Mouse (Mus musculus) hindbrain, postnatal 0 days (tissue): ENCODE data around the gene Phf10. TPM values are rescaled to one million over a fixed set of nuclear protein-coding genes. Genes with fewer than 3 reads are reported as not detected.
"Not testable (repeated sequence)": the region's sequence is repeated elsewhere in the genome, so short reads cannot be mapped to it uniquely, and the experiment has no call there.

ENCODE experiments used
- ATAC-seq: fragments of 200-750 bp; cut with Nextera tagmentation; 2 replicates; pipeline ENCODE4 v1.8.0; 2017; ENCODE audit warnings: mild to moderate bottlenecking, moderate TSS enrichment, moderate library complexity
- DNase-seq: peaks from one replicate; pipeline ENCODE4 v3.0.0-alpha.2; 2015; ENCODE audit warnings: low spot score
- H3K27ac ChIP-seq: fragments of 300-500 bp; sonication (generic); 2 replicates; pipeline ENCODE4 v1.5.1; 2014; ENCODE audit warnings: mild to moderate bottlenecking
- H3K27me3 ChIP-seq: fragments of 300-500 bp; sonication (generic); 2 replicates; pipeline ENCODE4 v1.6.1; 2014; ENCODE audit warnings: low read length, mixed read lengths; ENCODE audit not compliant: insufficient read depth
- H3K36me3 ChIP-seq: fragments of 300-500 bp; sonication (generic); 2 replicates; pipeline ENCODE4 v1.6.1; 2014; ENCODE audit warnings: low read length, mixed read lengths; ENCODE audit not compliant: insufficient read depth
- H3K4me1 ChIP-seq: fragments of 300-500 bp; sonication (generic); 2 replicates; pipeline ENCODE4 v1.6.1; 2014; ENCODE audit warnings: antibody characterized with exemption, low read length, mixed read lengths; ENCODE audit not compliant: insufficient read depth
- H3K4me2 ChIP-seq: fragments of 300-500 bp; sonication (generic); 2 replicates; pipeline ENCODE4 v1.6.1; 2014; ENCODE audit warnings: low read depth, mild to moderate bottlenecking, low read length, moderate library complexity, mixed read lengths
- H3K4me3 ChIP-seq: fragments of 300-500 bp; sonication (generic); 2 replicates; pipeline ENCODE4 v1.5.1; 2014; ENCODE audit warnings: low read length
- H3K9ac ChIP-seq: fragments of 300-500 bp; sonication (generic); replicated peaks from 2 replicates; pipeline ENCODE4 v1.6.1; 2014; ENCODE audit warnings: mild to moderate bottlenecking, low read length, moderate library complexity, mixed read lengths
- H3K9me3 ChIP-seq: fragments of 300-500 bp; sonication (generic); 2 replicates; pipeline ENCODE4 v1.6.1; 2016; ENCODE audit warnings: low read length, mixed read lengths
- CTCF ChIP-seq: IDR thresholded peaks from 2 replicates; pipeline ENCODE4 v1.5.1; 2016; ENCODE audit warnings: antibody characterized with exemption, control low read depth, low read depth
- WGBS: fragments of 180-500 bp; shearing (Covaris S2); extraction: QIAGEN DNeasy Blood & Tissue Kit; methylation state at CpG from one replicate; pipeline ENCODE4 v1.1.7; 2014; 5-methylcytosine and 5-hydroxymethylcytosine counted together
- polyA plus RNA-seq: library from polyadenylated mRNA; unstranded; fragments of >200 nt; fragmentation: Nextera tagmentation; extraction: Ambion mirVana; gene quantifications from 2 replicates; pipeline ENCODE4 v1.2.1, GENCODE M21; 2015
- total RNA-seq: library from RNA; depleted of rRNA; stranded (reverse); fragments of >200 nt; gene quantifications from 2 replicates; pipeline ENCODE4 v1.2.3, GENCODE M21; 2014

Phf10 gene
- total and polyA plus RNA-seq, 2 experiments from 2014 or later = 12.5 to 35.4 TPM

- H3K9ac ChIP-seq, H3K36me3 ChIP-seq, H3K4me1 ChIP-seq, H3K27me3 ChIP-seq, ATAC-seq, H3K27ac ChIP-seq, H3K4me3 ChIP-seq, H3K4me2 ChIP-seq, H3K9me3 ChIP-seq, DNase-seq: not testable (repeated sequence)
- WGBS = 4% methylated on average over 4 of the region's 7 CpGs
These were observed 16.8 kb upstream of the Phf10 start for GRCm38 (mm10) chr17:14977718-14978361.

- WGBS = no CpG with 5 or more reads among the region's 6 CpGs
- H3K4me2 ChIP-seq, H3K27ac ChIP-seq, H3K27me3 ChIP-seq, H3K9me3 ChIP-seq, H3K36me3 ChIP-seq, DNase-seq, H3K4me3 ChIP-seq, H3K4me1 ChIP-seq, H3K9ac ChIP-seq, ATAC-seq: not testable (repeated sequence)
These were observed 7.4 kb upstream of the Phf10 start for GRCm38 (mm10) chr17:14968373-14968913.

GRCm38 (mm10) chr17:14961557-14962154 is 583 bp upstream of the Phf10 start:
- peak; percentile 93 for ATAC-seq
- H3K27ac ChIP-seq, H3K9ac ChIP-seq, H3K9me3 ChIP-seq, H3K4me2 ChIP-seq, H3K27me3 ChIP-seq, H3K4me1 ChIP-seq, DNase-seq, H3K4me3 ChIP-seq, H3K36me3 ChIP-seq: not testable (repeated sequence)
- no CpG with 5 or more reads among the region's 44 CpGs for WGBS

GRCm38 (mm10) chr17:14960520-14960919 is 553 bp downstream of the Phf10 start:
- no peak for TF ChIP-seq CTCF
- DNase-seq = no peak
- ATAC-seq = 0 out of 2 replicates have a peak, but pooled peaks have one; percentile 2

GRCm38 (mm10) chr17:14959979-14960378 is 1.1 kb downstream of the Phf10 start:
- ATAC-seq (no peak), DNase-seq (no peak)
- Histone ChIP-seq H3K27me3 (no peaks in the 10 kb centered on the region), H3K4me3 (peak overlapping the region; percentile 22), H3K27ac (no peak overlapping the region), H3K9me3 (no peaks in the 10 kb centered on the region), H3K4me1 (no peaks in the 10 kb centered on the region), H3K36me3 (no peaks in the 10 kb centered on the region), H3K9ac (no peak overlapping the region), H3K4me2 (peak overlapping the region; percentile 87)
- TF ChIP-seq CTCF = no peak
- 18% methylated on average over 3 of the region's 3 CpGs for WGBS

More at GRCm38 (mm10) chr17:14960520-14960919, 553 bp downstream of the Phf10 start:
- Histone ChIP-seq H3K36me3 (no peaks in the 10 kb centered on the region), H3K27me3 (no peaks in the 10 kb centered on the region), H3K9ac (peak overlapping the region; percentile 44), H3K27ac (no peak overlapping the region), H3K4me3 (peak overlapping the region; percentile 58), H3K4me2 (peak overlapping the region; percentile 87), H3K4me1 (no peaks in the 10 kb centered on the region), H3K9me3 (no peaks in the 10 kb centered on the region)
- under 1% methylated on average over 18 of the region's 23 CpGs for WGBS

GRCm38 (mm10) chr17:14958686-14959327 is 2.3 kb downstream of the Phf10 start:
- no peak for DNase-seq
- TF ChIP-seq CTCF = no peak
- H3K9ac ChIP-seq = no peak overlapping the region
- WGBS = 92% methylated on average over 5 of the region's 5 CpGs
- H3K4me3 ChIP-seq = no peak overlapping the region
- no peak for ATAC-seq
- H3K27me3 ChIP-seq = no peaks in the 10 kb centered on the region
- H3K36me3 ChIP-seq = peaks cover 6% of the 10 kb centered on the region; the same call in 1 of the 2 replicates
- H3K27ac ChIP-seq = no peak overlapping the region
- no peaks in the 10 kb centered on the region for H3K4me1 ChIP-seq
- H3K4me2 ChIP-seq = no peak overlapping the region
- H3K9me3 ChIP-seq = no peaks in the 10 kb centered on the region
